Mouse (Mus musculus) common myeloid progenitor, adult 5-6 weeks (primary cell): Measurements from ENCODE around the gene Hnrnpk. TPM values are rescaled to one million over a fixed set of nuclear protein-coding genes. Genes with fewer than 3 reads are reported as not detected.

Source experiments
- total RNA-seq: library from RNA; stranded (forward); fragments of 200-1000, 187-1606 nt; gene quantifications from 2 replicates; pipeline ENCODE4 v1.2.3, GENCODE M21; 2017

Gene Hnrnpk
- total RNA-seq, 1 experiment from 2014 or later, result 2,083 TPM

Other genes starting within 250 kb of the Hnrnpk start
- 24.9 and 28.5 TPM in 2 replicates for gene Idnk, start 245.7 kb downstream of the Hnrnpk start, total RNA-seq
- 70.7 and 76.1 TPM in 2 replicates for gene Ubqln1, start 187.7 kb downstream of the Hnrnpk start, total RNA-seq
- 26.9 and 38.0 TPM in 2 replicates for gene Gkap1, start 127.6 kb downstream of the Hnrnpk start, total RNA-seq
- 0.39 TPM in 1 of 2 replicates, not detected in the other for gene Kif27, start 44.2 kb downstream of the Hnrnpk start, total RNA-seq
- 10.2 and 14.8 TPM in 2 replicates for gene 2210016F16Rik, start 18.1 kb downstream of the Hnrnpk start, total RNA-seq
- gene Rmi1, start 1.1 kb downstream of the Hnrnpk start, total RNA-seq, result 22.6 and 31.9 TPM in 2 replicates
- gene Slc28a3, start 207.5 kb upstream of the Hnrnpk start, total RNA-seq, result not detected in 2 replicates